Mouse (Mus musculus) hindbrain, embryonic 13.5 days (tissue): ENCODE measurements around the gene Lypd3. TPM values are rescaled to one million over a fixed set of nuclear protein-coding genes. Genes with fewer than 3 reads are reported as not detected.
"Not testable (repeated sequence)": the region's sequence is repeated elsewhere in the genome, so short reads cannot be mapped to it uniquely, and the experiment has no call there.

Experiments used
- ATAC-seq: fragments of 200-750 bp; cut with Nextera tagmentation; 2 replicates; pipeline ENCODE4 v1.8.0; 2017; ENCODE audit warnings: moderate TSS enrichment; ENCODE audit not compliant: low FRiP score
- H3K27ac ChIP-seq: fragments of 300-500 bp; sonication (generic); 2 replicates; pipeline ENCODE4 v1.5.1; 2015; ENCODE audit warnings: inconsistent platforms, mild to moderate bottlenecking, moderate library complexity
- H3K27me3 ChIP-seq: fragments of 300-500 bp; sonication (generic); 2 replicates; pipeline ENCODE4 v1.6.1; 2015; ENCODE audit warnings: mild to moderate bottlenecking, inconsistent platforms
- H3K36me3 ChIP-seq: fragments of 300-500 bp; sonication (generic); 2 replicates; pipeline ENCODE4 v1.6.1; 2015; ENCODE audit warnings: mild to moderate bottlenecking, inconsistent platforms
- H3K4me1 ChIP-seq: fragments of 300-500 bp; sonication (generic); replicated peaks from 2 replicates; pipeline ENCODE4 v1.6.1; 2015; ENCODE audit warnings: inconsistent platforms
- H3K4me2 ChIP-seq: fragments of 300-500 bp; sonication (generic); 2 replicates; pipeline ENCODE4 v1.6.1; 2015; ENCODE audit warnings: inconsistent platforms, mild to moderate bottlenecking, moderate library complexity
- H3K4me3 ChIP-seq: fragments of 300-500 bp; sonication (generic); 2 replicates; pipeline ENCODE4 v1.5.1; 2015; ENCODE audit warnings: mild to moderate bottlenecking, inconsistent platforms
- H3K9ac ChIP-seq: fragments of 300-500 bp; sonication (generic); 2 replicates; pipeline ENCODE4 v1.6.1; 2015; ENCODE audit warnings: mild to moderate bottlenecking, inconsistent platforms
- H3K9me3 ChIP-seq: fragments of 300-500 bp; sonication (generic); 2 replicates; pipeline ENCODE4 v1.6.1; 2016; ENCODE audit warnings: inconsistent platforms
- WGBS: fragments of 180-500 bp; shearing (Covaris S2); methylation state at CpG from one replicate; pipeline ENCODE4 v1.1.7; 2015; 5-methylcytosine and 5-hydroxymethylcytosine counted together
- polyA plus RNA-seq: library from polyadenylated mRNA; unstranded; fragments of >200 nt; fragmentation: Nextera tagmentation; extraction: Ambion mirVana; gene quantifications from 2 replicates; pipeline ENCODE4 v1.2.1, GENCODE M21; 2015

Lypd3 gene
- polyA plus RNA-seq, 1 experiment from 2014 or later: not detected

GRCm38 (mm10) chr7:24687519-24687918 is 51.2 kb downstream of the Lypd3 start:
- not testable (repeated sequence) for H3K9ac ChIP-seq, H3K27ac ChIP-seq, H3K4me3 ChIP-seq, H3K9me3 ChIP-seq, H3K4me2 ChIP-seq, H3K27me3 ChIP-seq, H3K36me3 ChIP-seq, ATAC-seq, H3K4me1 ChIP-seq
- WGBS: 86% methylated on average over 10 of the region's 10 CpGs

Other genes with a start within 250 kb of the Lypd3 start
- 31.3 and 35.9 TPM in 2 replicates for gene Smg9, start 236.9 kb upstream of the Lypd3 start, polyA plus RNA-seq
- not detected in 2 replicates for gene Irgc1, start 184.3 kb upstream of the Lypd3 start, polyA plus RNA-seq
- gene Plaur, start 174.1 kb upstream of the Lypd3 start, polyA plus RNA-seq: 1.2 and 1.6 TPM in 2 replicates
- 67.2 and 67.9 TPM in 2 replicates for gene Cadm4, start 154.5 kb upstream of the Lypd3 start, polyA plus RNA-seq
- 259 and 270 TPM in 2 replicates for gene Zfp428, start 129.5 kb upstream of the Lypd3 start, polyA plus RNA-seq
- gene AC161166.1, start 124.1 kb upstream of the Lypd3 start, polyA plus RNA-seq: 1.1 and 1.6 TPM in 2 replicates
- 21.1 TPM in 2 replicates for gene Irgq, start 105.9 kb upstream of the Lypd3 start, polyA plus RNA-seq
- gene Pinlyp, start 90.4 kb upstream of the Lypd3 start, polyA plus RNA-seq: not detected in 2 replicates
- gene Xrcc1, start 90.3 kb upstream of the Lypd3 start, polyA plus RNA-seq: 61.3 and 63.9 TPM in 2 replicates
- gene Ethe1, start 49.0 kb upstream of the Lypd3 start, polyA plus RNA-seq: 15.1 and 18.7 TPM in 2 replicates
- 9.1 and 9.4 TPM in 2 replicates for gene Zfp575, start 48.9 kb upstream of the Lypd3 start, polyA plus RNA-seq
- gene Phldb3, start 25.8 kb upstream of the Lypd3 start, polyA plus RNA-seq: not detected in 2 replicates
- not detected in 2 replicates for gene Tex101, start 40.1 kb downstream of the Lypd3 start, polyA plus RNA-seq
- not detected in 2 replicates for gene BC049730, start 72.7 kb downstream of the Lypd3 start, polyA plus RNA-seq
- not detected in 2 replicates for gene Gm4763, start 90.4 kb downstream of the Lypd3 start, polyA plus RNA-seq
- 0.17 TPM in 1 of 2 replicates, not detected in the other for gene Cd177, start 123.8 kb downstream of the Lypd3 start, polyA plus RNA-seq
- gene Ceacam10, start 140.7 kb downstream of the Lypd3 start, polyA plus RNA-seq: 0.31 TPM in 1 of 2 replicates, not detected in the other
- 36.3 and 38.4 TPM in 2 replicates for gene Gm9844, start 225.7 kb downstream of the Lypd3 start, polyA plus RNA-seq
- gene Lypd4, start 233.4 kb downstream of the Lypd3 start, polyA plus RNA-seq: not detected in 2 replicates
- 0.19 and 0.26 TPM in 2 replicates for gene Dmrtc2, start 233.5 kb downstream of the Lypd3 start, polyA plus RNA-seq
- gene Rps19, start 247.8 kb downstream of the Lypd3 start, polyA plus RNA-seq: 1,307 and 1,338 TPM in 2 replicates